Mouse (Mus musculus): ENCODE data around the gene Os9.
A peak's percentile ranks its signal among the peaks of the same experiment; 100 is the strongest.
"Not testable (repeated sequence)": the region's sequence is repeated elsewhere in the genome, so short reads cannot be mapped to it uniquely, and the experiment has no call there.

Gene Os9

DNA sequence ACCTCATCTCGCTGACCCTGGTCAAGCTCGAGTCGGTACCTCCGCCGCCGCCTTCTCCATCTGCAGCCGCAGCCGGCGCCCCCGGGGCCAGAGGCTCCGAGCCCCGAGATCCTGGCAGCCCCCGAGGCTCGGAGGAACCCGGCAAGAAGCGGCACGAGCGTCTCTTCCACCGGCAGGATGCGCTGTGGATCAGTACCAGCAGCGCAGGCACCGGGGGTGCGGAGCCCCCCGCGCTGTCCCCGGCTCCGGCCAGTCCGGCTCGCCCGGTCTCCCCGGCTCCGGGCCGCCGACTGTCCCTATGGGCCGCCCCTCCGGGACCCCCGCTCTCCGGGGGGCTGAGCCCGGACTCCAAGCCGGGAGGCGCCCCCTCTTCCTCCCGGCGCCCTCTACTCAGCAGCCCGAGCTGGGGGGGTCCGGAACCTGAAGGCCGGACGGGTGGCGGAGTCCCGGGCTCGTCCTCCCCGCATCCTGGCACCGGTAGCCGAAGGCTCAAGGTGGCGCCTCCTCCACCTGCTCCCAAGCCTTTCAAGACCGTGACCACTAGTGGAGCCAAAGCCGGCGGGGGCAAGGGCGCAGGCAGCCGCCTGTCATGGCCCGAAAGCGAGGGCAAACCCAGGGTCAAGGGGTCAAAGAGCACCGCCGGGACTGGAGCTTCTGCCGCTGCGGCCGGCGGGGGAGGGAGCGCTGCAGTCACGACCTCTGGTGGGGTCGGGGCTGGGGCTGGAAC, 41.1 kb downstream of the Os9 start:
- DNase-seq = peak in 1 of 2 experiments; percentile 37

DNA sequence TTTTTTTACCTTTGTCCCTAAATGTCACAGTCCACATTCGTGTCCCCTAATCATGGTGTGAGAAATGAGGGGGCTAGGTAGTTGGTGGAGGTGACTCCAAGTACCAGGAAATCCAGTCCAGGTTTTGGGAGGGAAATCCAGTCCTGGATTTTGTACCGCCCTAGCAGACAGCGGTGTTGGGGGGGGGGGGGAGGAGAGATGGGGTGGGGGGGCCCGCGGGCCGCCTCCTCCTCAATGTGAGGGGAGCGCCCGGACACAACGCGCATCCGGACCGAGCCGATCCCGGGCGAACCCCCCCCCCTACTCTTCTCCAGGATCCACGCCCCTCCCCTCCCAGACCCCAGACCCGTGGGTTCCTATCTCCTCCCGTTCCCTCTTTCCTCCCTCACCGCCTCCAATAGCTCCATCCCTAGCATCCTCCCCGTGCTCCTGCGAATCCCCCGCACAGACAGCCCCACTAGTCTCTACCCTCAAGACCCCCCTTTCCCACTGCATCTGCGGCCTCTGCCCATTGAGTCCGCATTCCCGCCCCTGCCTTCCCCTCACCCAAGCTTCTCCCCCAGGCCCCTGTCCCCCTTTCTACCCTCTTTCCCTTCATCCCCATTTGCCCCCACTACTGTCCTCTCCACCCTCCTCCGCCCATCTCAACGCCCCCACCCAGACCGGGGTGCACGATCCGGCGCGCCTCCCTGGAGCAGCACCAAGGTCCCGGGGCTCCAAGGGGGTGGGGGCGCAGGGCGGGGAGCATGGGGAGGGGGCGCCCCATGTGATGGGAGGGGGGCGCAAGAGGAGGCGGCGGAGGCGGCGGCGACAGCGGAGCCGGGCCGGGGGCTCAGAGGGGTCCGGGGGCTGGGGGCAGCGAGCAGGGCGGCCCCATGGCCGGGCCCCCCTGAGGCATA, 42.0 kb downstream of the Os9 start:
- DNase-seq = peak in 1 of 2 experiments; percentile 20

DNA sequence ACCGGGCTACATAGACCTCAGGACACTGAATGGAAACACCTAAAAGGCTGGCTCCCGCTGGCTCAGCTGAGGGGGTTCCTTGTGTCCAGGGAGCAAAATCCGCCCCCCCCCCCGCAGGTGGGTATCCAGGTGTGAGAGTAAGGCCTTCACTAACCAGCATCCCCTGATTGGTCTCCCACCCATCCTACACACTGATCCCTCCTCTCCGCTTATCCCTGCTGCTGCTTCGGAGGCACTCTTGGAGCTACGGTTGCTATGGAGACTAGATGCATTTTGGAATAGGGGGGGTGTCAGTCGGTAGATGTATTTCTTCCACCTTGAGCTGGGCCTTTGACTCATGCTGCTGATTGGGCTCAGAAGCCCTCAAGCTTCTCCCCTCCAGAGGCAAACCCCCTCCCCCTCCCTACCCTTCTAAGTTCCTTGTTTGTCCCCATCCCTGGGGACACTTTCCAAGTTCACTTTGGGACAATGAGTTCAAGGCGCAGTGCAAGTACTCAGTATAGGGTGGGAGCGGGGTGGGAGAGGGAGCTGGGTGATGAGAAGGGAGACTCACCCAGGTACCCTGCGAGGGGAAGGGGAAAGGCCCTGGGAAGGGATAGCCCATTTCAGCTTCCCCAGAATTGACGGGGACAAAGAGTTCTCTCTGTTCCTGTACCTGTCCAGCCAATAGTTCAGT, 42.8 kb downstream of the Os9 start:
- DNase-seq = no peak

DNA sequence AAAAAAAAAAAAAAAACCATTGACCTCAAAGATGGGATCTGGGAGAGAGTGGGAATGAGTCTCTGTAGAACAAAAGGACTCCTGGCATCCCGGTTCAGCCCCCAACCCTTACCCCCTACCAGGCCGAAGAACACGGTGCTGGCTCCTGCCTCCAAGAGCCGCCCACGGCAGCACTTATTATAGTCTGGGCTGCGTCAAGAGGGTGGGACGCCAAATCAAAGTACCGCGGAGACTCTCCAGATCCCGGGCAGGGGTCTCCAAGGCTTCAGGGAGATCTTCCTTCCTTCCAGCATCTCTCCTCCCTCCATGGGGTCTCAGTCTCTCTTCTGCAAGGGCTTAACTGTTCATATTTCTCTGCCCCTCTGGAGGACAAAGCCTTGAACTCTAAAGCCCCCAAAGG, 43.4 kb downstream of the Os9 start:
- DNase-seq = no peak

DNA sequence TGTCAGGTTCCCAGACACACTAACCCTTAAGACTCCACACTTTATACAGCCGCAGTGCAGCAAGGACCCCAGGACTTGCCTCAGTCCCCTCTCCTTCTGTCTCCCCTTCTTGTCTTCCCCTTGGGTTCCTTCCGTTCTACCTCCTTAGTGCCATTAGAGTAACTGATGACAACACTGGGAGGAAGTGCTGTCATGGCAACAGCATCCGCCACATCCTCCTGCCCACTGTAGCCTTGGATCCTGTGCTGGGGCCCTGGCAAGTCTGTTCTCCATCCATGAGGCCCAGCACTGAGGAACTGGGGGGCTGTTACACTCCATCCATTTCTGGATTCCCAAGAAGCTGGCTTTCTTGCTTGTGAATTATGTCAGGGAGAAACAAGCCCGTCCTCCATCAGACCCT, 44.8 kb downstream of the Os9 start:
- DNase-seq = peak in 1 of 2 experiments; percentile 30

DNA sequence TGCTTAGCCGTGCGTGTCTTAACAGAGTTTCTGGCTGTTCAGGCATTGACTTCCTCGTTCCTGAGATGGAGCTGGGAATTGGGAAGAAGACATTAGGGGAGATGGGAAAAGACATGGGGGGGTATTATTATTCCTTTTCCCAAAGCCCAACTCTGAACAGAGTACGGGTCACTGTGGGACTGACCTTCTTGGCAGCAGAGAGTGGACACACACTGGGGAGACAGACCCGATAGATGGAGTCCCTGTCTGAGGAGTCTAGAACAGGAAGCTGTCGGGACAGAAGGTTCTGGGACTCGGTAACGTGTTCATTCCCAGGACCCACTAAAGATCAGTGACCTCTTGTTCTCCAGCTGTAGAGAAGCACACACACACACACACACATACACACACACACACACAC, 45.3 kb downstream of the Os9 start:
- DNase-seq = no peak

DNA sequence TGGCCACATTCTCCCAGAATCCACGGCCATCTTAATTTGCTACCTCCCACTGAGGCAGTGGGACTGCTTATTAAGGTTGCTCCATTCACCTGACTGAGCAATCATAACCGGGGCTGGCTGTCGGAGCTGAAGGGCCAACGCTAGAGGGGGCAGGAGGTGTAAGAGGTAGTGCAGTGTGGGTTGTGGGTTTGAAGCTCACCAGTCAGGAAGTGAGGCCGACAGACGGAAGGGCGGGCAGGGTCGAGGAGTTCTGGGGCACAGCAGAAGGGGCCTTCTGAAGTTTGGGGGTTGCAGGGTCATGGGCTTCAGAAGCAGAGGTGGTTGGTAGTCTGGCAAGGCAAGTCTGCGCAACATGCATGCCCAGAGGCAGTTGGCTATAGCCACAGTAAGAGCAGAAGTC, 45.9 kb downstream of the Os9 start, which contains the start of gene Agap2:
Agap2 (plus strand) TSS at position 205 of the 400 bp plus-strand sequence.
- DNase-seq = peak; percentile 44 to 54

DNA sequence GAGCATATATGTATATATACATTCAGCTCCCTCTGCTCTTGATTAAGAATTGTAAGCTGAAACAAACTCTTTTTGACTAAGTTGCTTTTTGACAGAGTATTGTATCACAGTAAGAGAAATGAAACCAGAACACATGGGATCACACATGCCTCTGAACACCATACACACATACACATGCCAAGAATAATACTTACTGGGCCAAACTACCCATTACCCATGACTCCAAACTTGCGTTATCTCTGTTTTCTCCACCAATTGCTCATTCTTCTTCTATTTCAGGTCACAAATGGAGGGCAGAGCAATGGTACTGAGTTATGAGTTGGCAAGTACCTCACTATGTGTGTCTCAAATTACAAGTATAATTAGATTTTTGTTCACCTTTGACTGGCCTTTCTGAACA, 47.0 kb downstream of the Os9 start:
- no peak for DNase-seq

DNA sequence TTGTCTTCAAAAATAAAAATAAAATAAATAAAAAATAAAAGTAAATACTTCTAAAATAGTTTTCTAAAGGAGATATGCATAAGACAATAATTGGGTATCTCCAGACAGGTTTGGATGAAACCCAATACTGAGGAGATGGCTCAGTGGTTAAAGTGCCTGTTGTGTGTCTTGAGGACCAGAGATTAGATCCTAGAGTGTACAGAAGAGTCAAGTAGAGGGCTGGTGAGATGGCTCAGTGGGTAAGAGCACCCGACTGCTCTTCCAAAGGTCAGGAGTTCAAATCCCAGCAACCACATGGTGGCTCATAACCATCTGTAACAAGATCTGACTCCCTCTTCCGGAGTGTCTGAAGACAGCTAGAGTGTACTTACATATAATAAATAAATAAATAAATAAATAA, 48.0 kb downstream of the Os9 start:
- DNase-seq = not testable (repeated sequence)

DNA sequence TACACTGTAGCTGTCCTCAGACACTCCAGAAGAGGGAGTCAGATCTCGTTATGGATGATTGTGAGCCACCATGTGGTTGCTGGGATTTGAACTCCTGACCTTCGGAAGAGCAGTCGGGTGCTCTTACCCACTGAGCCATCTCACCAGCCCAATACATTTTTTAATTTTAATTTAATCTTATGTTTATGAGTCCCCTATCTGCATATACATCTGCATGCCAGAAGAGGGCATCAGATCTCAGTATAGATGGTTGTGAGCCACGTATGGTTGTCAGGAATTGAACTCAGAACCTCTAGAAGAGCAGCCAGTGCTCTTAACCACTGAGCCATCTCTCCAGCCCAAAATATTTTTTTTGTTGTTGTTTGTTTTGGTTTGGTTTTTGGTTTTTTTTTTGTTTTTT, 48.7 kb downstream of the Os9 start:
- not testable (repeated sequence) for DNase-seq

DNA sequence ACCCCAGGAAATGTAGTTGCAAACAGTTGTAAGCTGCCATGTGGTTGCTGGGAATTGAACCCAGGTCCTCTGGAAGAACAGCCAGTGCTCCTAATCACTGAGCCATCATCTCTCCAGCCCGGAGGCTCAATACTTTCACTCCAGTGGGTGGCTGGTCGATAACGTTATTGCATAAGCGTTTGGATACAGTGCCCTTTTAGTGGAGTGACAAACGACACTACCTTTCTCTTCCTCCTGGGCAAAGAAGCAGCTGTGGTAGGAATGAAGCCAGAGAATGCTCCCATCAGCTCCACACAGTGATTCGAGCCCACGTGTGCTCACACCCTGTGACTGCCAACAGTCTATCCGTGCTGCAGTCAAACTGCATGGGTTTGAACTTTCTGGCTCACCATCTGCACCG, 49.7 kb downstream of the Os9 start:
- no peak for DNase-seq

DNA sequence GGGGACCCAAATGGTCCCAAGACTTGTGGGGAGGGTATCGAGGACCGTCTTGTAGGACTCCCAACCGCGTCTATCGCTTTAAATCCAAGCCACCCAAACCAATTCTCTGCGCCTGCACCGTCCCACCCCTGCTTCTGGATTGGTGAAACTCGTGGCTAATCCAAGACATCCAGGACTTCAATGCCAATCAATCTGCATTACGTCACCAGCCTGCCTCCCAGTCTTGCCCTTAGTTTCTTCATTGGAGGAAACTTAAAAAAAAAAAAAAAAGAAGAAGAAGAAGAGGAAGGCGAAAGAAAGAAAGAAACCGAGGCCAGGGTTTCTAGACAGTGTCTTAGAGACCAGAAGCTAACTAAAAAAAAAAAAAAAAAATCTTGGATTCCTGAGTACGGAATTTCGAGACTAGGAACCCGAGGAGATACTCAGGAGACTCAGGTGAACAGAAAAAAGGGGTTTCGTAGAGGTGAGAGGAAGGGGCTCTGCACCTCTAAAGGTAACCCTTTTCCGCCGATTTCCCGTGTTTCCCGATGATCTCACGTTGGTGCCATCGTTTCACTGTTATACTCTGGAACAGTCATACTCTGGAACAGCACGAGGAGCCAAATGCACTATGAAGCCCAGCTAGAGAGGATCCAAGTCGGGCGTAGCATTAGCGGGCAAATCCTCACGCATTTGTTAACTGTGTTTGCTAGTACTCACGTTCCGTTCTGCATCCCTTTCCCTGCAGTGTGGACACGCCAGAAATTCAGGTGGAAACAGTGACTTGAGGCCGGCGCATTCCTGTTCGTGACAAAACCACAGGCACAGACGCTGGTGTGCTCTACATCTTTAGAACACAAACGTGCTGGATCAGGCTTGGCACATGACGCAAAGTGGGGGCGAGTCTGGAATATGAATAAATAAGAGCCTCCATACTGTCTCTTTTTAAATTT, 50.5 kb downstream of the Os9 start, which contains the start of gene Tspan31:
Tspan31 (minus strand) TSS at position 75 of the 932 bp plus-strand sequence.
- DNase-seq = peak; percentile 90 to 92

DNA sequence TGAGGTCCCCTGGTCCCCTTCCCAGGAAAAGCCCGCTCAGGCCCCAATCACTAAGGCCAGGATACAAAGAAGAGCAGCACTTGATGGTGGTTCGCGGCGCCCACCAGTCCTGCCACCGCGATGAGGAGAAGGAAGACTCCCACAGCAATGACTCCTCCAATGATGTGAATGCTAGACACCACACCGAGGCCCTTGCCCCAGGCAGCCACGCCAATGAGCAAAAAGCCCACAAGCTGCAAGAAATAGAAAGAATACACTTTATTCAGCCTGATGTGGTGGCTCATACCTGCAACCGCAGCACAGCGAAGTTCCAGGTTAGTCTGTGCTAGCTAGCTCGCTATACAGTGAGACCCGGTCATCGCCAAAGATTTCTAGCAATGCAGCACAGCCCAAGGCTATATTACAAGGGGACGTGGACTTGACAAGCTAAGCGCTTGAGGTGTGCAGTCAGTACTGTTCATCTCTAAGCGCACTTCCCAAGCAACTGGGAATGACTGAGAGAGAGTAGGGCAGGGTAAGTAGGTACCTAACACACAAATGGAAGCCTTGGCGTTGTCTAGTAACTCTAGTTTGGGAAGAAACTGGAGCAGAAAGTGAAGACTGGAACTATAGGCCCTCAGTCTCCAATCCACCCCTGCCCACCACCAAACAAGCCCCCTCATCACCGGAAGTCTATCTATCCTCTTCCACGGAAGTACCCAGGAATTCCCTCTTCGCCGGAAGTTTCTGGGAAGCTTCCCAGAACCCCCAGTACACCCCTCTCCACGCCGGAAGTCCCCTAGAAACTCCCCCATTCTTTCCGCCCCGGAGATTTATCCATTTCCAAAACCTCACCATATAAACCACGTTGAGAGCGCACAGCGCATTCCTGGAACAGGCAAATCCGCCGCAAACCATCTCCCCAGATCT, 51.4 kb downstream of the Os9 start:
- no peak for DNase-seq

DNA sequence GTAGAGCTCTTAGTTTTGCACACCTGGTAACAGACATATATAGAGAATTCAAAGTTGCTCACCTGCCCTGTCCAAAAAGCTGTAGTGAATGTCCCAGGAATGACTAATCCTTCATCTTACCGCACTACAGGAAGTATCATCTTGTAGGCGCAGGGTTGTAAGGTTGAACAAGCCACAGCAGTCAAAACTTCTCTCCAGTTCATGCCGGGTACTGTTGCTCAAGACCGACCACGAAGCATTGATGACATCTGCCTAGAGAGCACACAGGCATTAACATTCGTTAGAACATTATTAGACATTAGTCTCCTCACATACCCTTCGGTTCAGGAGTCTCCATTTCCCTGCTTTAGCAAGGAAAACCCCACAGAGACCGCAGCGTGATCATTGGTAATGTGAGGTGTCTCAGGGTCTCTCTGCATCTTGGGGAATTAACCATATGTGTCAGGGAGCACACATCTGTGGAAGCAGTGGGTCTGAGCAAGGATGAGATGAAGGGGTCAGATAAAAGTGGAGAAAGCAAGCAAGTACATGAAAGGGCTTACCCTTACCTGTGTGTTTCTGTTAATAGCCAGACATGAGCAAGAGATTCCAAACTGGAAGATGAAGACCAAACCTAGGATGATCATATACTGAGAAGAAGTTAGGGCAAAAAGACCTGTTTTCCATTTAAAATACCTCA, 52.4 kb downstream of the Os9 start:
- DNase-seq = no peak

DNA sequence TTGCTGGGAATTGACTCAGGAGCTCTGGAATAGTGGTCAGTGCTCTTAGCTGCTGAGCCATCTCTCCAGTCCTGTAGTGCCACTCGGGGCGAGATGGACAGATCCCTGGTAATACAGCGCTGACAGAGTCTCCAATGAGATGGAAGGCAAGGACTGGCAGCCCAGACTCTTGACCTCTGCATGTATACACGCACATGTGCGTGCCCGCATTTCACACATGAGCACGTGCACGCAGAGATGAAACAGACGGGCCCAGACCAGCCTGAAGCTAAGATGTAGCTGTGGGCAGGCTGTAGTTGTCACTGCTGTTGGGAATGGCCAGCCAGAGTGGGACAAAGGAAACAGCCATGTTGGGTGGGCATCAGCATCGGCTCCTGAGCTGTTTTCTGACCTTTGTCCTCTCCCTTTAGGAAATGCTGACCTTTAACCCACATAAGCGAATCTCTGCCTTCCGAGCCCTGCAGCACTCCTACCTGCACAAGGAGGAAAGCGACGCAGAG, 54.4 kb downstream of the Os9 start:
- no peak for DNase-seq

DNA sequence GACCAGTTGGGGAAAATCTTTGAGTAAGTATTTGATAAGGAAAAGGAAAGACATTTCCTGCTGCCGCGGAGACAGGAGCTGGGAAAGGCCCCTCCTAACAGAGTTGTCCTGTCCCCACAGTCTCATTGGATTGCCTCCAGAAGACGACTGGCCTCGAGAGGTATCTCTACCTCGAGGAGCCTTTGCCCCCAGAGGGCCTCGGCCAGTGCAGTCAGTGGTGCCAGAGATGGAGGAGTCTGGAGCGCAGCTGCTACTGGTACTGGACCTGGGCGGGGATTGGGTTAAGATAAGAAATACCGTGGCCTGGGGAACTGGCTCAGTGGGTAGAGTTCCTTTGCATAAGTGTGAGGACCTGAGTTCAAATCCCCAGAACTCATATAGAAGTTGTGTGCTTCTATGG, 55.0 kb downstream of the Os9 start:
- DNase-seq = no peak

DNA sequence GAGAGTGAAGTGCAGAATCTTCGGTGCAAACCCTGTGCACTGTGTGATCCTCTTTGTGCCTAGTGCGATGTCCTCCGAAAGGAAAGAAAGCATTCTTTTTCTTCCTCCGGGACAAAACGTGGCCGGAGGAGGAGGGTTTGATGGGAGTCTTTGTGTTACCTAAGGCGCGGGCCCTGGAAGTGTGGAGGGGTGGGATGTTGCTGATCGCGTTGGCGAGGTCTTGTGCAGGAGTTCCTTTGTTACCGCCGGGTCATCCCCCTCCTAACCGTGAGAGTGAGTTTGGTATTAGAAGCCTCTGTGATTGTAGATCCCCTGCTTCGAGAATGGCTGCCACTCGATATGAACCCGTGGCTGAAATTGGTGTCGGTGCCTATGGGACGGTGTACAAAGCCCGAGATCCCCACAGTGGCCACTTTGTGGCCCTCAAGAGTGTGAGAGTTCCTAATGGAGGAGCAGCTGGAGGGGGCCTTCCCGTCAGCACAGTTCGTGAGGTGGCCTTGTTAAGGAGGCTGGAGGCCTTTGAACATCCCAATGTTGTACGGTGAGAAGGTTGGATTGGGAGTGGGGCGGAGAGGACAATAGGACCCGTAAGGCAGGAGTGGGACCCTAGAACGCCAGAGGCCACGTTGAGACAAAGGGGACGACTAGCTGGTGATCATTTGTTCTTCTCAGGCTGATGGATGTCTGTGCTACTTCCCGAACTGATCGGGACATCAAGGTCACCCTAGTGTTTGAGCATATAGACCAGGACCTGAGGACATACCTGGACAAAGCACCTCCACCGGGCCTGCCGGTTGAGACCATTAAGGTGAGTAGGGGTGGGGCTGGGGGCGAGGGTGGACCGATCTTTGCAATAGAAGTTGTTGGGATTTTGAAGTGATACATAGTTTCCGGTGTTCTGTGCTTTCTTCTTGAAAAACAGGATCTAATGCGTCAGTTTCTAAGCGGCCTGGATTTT, 56.7 kb downstream of the Os9 start:
- no peak for DNase-seq

DNA sequence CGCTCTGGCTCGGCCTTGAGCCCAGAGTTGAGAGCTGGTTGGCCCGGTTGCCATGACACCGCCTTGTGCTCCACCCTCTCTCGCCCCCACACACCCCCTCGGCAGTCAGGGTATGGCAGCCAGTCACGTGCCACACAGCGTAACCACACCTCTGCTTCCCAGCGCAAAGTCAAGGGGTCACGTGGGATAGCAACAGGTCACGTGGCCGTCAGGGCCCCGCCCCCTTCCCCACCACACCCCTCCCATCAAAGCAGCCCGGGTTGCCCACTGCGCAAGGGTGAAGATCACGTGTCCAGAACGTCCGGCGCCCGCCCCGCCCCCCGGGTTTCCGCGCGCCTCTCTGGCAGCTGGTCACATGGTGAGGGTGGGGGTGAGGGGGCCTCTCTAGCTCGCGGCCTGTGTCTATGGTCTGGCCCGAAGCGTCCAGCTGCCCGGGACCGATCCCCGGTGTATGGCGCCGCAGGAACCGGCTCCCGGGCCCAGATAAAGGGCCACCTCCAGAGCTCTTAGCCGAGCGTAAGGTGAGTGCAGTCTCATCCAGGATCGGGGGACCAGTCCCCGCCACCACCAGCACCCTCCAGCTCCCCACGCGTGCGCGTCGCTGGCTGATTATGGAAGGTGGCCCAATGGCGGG, 57.6 kb downstream of the Os9 start, which contains the start of gene Cdk4:
Cdk4 (plus strand) TSS at position 296 of the 634 bp plus-strand sequence.
- DNase-seq = peak; percentile 99

Measured in lung, postnatal 4 days (tissue).